17 mouse cellular contexts compared by ENCODE assay signal in the genomic region with DNA sequence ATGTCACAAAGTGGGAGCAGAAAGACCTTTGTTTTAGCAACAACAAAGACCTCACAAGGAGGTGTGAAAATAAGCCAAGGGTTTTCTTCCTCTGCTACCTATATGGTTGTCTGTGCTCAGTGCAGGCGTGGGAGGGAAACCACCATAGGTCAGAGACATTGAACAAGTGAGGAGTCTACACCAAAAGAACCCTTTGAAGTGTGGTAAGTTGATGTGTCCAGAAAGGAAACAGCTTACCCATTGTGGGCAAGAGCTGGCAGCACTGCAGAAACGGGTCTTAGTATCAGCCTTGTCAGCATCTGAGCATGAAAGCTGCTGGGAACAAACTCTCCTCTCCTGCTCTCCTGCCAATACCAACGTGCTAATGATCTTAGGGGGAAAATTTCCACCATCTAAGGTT. TPM values are rescaled to one million over a fixed set of nuclear protein-coding genes. Genes with fewer than 3 reads are reported as not detected.
DNase-seq lines count a peak whose midpoint lies in the region; ATAC-seq and TF ChIP-seq lines count a peak whose summit lies in the region.
"Had no signal": no experiment of that assay in that cellular context is flagged by ENCODE, and none has a peak within 500 bp of the region (broad histone marks: within the 10 kb centered on the region; RNA-seq: fewer than 3 reads in every experiment).

No protein-coding gene starts in this region.

- H3K4me3 ChIP-seq in thymus, adult 2 months (ENCODE audit: control insufficient read depth, insufficient read depth, low read length): no peak overlapping the region
- H3K4me3 ChIP-seq: heart, embryonic 13.5 days; limb, embryonic 15.5 days had no signal

- WGBS in thymus, adult 2 months: 6% methylated on average over 3 of the region's 3 CpGs

- TF ChIP-seq POLR2A in thymus, adult 2 months (IDR thresholded peaks at IDR 0.05; ENCODE audit: control insufficient read depth, extremely low read depth, insufficient read depth, low read length, poor library complexity): no peak
- no peak for TF ChIP-seq POLR2A in brain, embryonic 14.5 days (IDR thresholded peaks at IDR 0.05; ENCODE audit: borderline replicate concordance, extremely low read depth, insufficient read depth, insufficient read length, poor library complexity, severe bottlenecking)

- no peaks in the 10 kb centered on the region for H3K36me3 ChIP-seq in thymus, adult 2 months (ENCODE audit: control insufficient read depth, insufficient read depth, low read length)
- H3K36me3 ChIP-seq: heart, embryonic 13.5 days; limb, embryonic 15.5 days had no signal

- ATAC-seq in megakaryocyte progenitor cell, adult 5-6 weeks (replicated peaks; ENCODE audit: poor library complexity): peak; percentile 76
- ATAC-seq: Patski had no signal

- no peak overlapping the region for H3K27ac ChIP-seq in thymus, adult 2 months (ENCODE audit: control insufficient read depth, insufficient read depth, low read length)
- H3K27ac ChIP-seq: heart, embryonic 13.5 days; limb, embryonic 15.5 days had no signal

- peaks cover 3% of the 10 kb centered on the region for H3K4me1 ChIP-seq in thymus, adult 2 months (replicated peaks; ENCODE audit: control insufficient read depth, insufficient read depth, low read length)
- H3K4me1 ChIP-seq: limb, embryonic 15.5 days had no signal

- H3K27me3 ChIP-seq in thymus, adult 2 months (ENCODE audit: control insufficient read depth, insufficient read depth, low read length): no peaks in the 10 kb centered on the region
- H3K27me3 ChIP-seq: CH12.LX; heart, embryonic 13.5 days; limb, embryonic 15.5 days; Patski had no signal

- peak; percentile 26 for DNase-seq in thymus, adult 2 months
- no peak for DNase-seq in thymus, postnatal 0 days (ENCODE audit: low spot score)
- DNase-seq in brain, embryonic 14.5 days (ENCODE audit: low read depth): peak; percentile 30
- DNase-seq in thymus, postnatal 4 days: peak; percentile 9
- DNase-seq in c-Kit-positive CD71-positive TER-119-positive erythroid progenitor cells, embryonic 14.5 days (ENCODE audit: low spot score): no peak
- DNase-seq in cerebellum, postnatal 10 days: no peak
- DNase-seq in adrenal gland, postnatal 4 days (ENCODE audit: low spot score in 2 of 2): no peak
- DNase-seq: cerebellum, adult 8-10 months; gastrocnemius, postnatal 36 days; heart, postnatal 4 days; lung, adult 2 months; right cerebral cortex, adult 18-20 months had no signal

- no peak for TF ChIP-seq CTCF in thymus, adult 2 months (IDR thresholded peaks at IDR 0.05; ENCODE audit: borderline replicate concordance, control insufficient read depth, extremely low read depth, insufficient read depth, low read length, poor library complexity)
- TF ChIP-seq CTCF in brain, embryonic 14.5 days (IDR thresholded peaks at IDR 0.05; ENCODE audit: borderline replicate concordance, extremely low read depth, insufficient read depth, insufficient read length): no peak

RNA-seq across cellular contexts. Expression of gene Ccdc80, which starts 48.4 kb away (rescaled TPM):
- 5.9 and 11.6 TPM in 2 replicates for polyA plus RNA-seq in thymus, adult 2 months (2012; rRNA removed)
- polyA plus RNA-seq in thymus, postnatal 0 days (2015; fragmentation: Nextera tagmentation; extraction: Ambion mirVana): 19.3 and 22.5 TPM in 2 replicates
- 6.7 and 7.0 TPM in 2 replicates for polyA plus RNA-seq in brain, embryonic 14.5 days (2012; rRNA removed)
- 0.12 and 0.32 TPM in 2 replicates for total RNA-seq in megakaryocyte progenitor cell, adult 5-6 weeks (2015)
- 0.71 and 3.1 TPM in 2 replicates for total RNA-seq in megakaryocyte progenitor cell, adult 5-6 weeks (2017)
- total RNA-seq in adrenal gland, postnatal 4 days (2021): 10 to 100 TPM; 65.8 to 67.5 TPM

Comparison
In these comparisons a context has a peak if more than half of its experiments do, and no peak if none do; other contexts are left out.
1. DNase-seq: peak in thymus, adult 2 months (single experiment), brain, embryonic 14.5 days (single experiment) and thymus, postnatal 4 days (single experiment); none in thymus, postnatal 0 days (single experiment), c-Kit-positive CD71-positive TER-119-positive erythroid progenitor cells, embryonic 14.5 days (single experiment), cerebellum, postnatal 10 days (0 of 2) and adrenal gland, postnatal 4 days (0 of 2).